Mouse (Mus musculus) small intestine, adult 2 months (tissue): ENCODE measurements around the gene Phlpp2.

Experiments
- CTCF ChIP-seq: fragments of 200-500 bp; IDR thresholded peaks from 2 replicates; pipeline ENCODE4 v1.5.1; 2012; ENCODE audit warnings: low read depth, mild to moderate bottlenecking, control low read depth, inconsistent platforms, low read length, moderate library complexity, mixed read lengths; ENCODE audit not compliant: insufficient replicate concordance, insufficient read length; ENCODE audit errors: extremely low read depth
- POLR2A ChIP-seq: fragments of 200-500 bp; IDR thresholded peaks from 2 replicates; pipeline ENCODE4 v1.6.1; 2012; ENCODE audit warnings: low read depth, mild to moderate bottlenecking, control low read depth, inconsistent platforms, low read length, moderate library complexity

- TF ChIP-seq POLR2A (no peak), CTCF (no peak)
These were observed 2.8 kb upstream of the Phlpp2 start for GRCm38 (mm10) chr8:109865536-109865935.
